Mouse (Mus musculus): ENCODE results near the gene Cdc14a. TPM values are rescaled to one million over a fixed set of nuclear protein-coding genes. Genes with fewer than 3 reads are reported as not detected.
A peak's percentile ranks its signal among the peaks of the same experiment; 100 is the strongest.

Cdc14a gene
- total and polyA plus RNA-seq, 3 experiments: 1.6 to 3.4 (median 2.8) TPM

GRCm38 (mm10) chr3:116251481-116252254, 172.2 kb downstream of the Cdc14a start:
- under 1% methylated on average over 84 of the region's 86 CpGs for WGBS
- DNase-seq: peak; percentile 48 to 52
- Histone ChIP-seq H3K27me3 (ENCODE audit: control insufficient read depth, insufficient read depth, low read length) (peaks cover 16% of the 10 kb centered on the region), H3K4me3 (peak overlapping the region; percentile 57), H3K4me1 (ENCODE audit: control insufficient read depth, insufficient read depth, low read length) (0 out of 2 replicates have a peak, but pooled peaks cover 3% of the 10 kb centered on the region), H3K27ac (no peak overlapping the region), H3K36me3 (ENCODE audit: control insufficient read depth, insufficient read depth, low read length) (no peaks in the 10 kb centered on the region), H3K9ac (ENCODE audit: low read depth, low read length) (peak overlapping the region; percentile 30; the same call in 1 of the 2 replicates), H3K79me2 (replicated peaks; ENCODE audit: control insufficient read depth, insufficient read depth, low read length) (no peaks in the 10 kb centered on the region)
- intact Hi-C loops (cut with DNase I): loop anchor here (5.0 kb wide), 1 partner anchor 169 kb away; no protein-coding TSS in a partner anchor
- TF ChIP-seq CTCF (IDR thresholded peaks at IDR 0.05) (no peak), POLR2A (IDR thresholded peaks at IDR 0.05; ENCODE audit: insufficient read depth, low read depth, low read length) (no peak), EP300 (IDR thresholded peaks at IDR 0.05; ENCODE audit: insufficient read depth, low read depth, low read length) (no peak)

- no peak for TF ChIP-seq EP300 (IDR thresholded peaks at IDR 0.05; ENCODE audit: insufficient read depth, low read depth, low read length)
- TF ChIP-seq POLR2A (IDR thresholded peaks at IDR 0.05; ENCODE audit: insufficient read depth, low read depth, low read length): no peak
- TF ChIP-seq CTCF (IDR thresholded peaks at IDR 0.05): no peak
- 94% methylated on average over 2 of the region's 2 CpGs for WGBS
- Histone ChIP-seq H3K4me3 (no peak overlapping the region), H3K27me3 (ENCODE audit: control insufficient read depth, insufficient read depth, low read length) (peaks cover 16% of the 10 kb centered on the region), H3K9ac (ENCODE audit: low read depth, low read length) (no peak overlapping the region), H3K79me2 (replicated peaks; ENCODE audit: control insufficient read depth, insufficient read depth, low read length) (no peaks in the 10 kb centered on the region), H3K36me3 (ENCODE audit: control insufficient read depth, insufficient read depth, low read length) (no peaks in the 10 kb centered on the region), H3K27ac (no peak overlapping the region), H3K4me1 (ENCODE audit: control insufficient read depth, insufficient read depth, low read length) (0 out of 2 replicates have a peak, but pooled peaks cover 3% of the 10 kb centered on the region)
- DNase-seq: no peak
- intact Hi-C loops (cut with DNase I): no loop called here
Observed at GRCm38 (mm10) chr3:116249026-116249425, 174.8 kb downstream of the Cdc14a start.

GRCm38 (mm10) chr3:116244476-116244875, 179.4 kb downstream of the Cdc14a start:
- intact Hi-C loops (cut with DNase I): no loop called here
- Histone ChIP-seq H3K27ac (no peak overlapping the region), H3K4me3 (no peak overlapping the region), H3K4me1 (ENCODE audit: control insufficient read depth, insufficient read depth, low read length) (no peaks in the 10 kb centered on the region), H3K36me3 (ENCODE audit: control insufficient read depth, insufficient read depth, low read length) (no peaks in the 10 kb centered on the region), H3K27me3 (ENCODE audit: control insufficient read depth, insufficient read depth, low read length) (no peaks in the 10 kb centered on the region), H3K79me2 (replicated peaks; ENCODE audit: control insufficient read depth, insufficient read depth, low read length) (no peaks in the 10 kb centered on the region), H3K9ac (ENCODE audit: low read depth, low read length) (no peak overlapping the region)
- TF ChIP-seq EP300 (IDR thresholded peaks at IDR 0.05; ENCODE audit: insufficient read depth, low read depth, low read length) (no peak), CTCF (IDR thresholded peaks at IDR 0.05) (no peak), POLR2A (IDR thresholded peaks at IDR 0.05; ENCODE audit: insufficient read depth, low read depth, low read length) (no peak)
- WGBS: 62% methylated on average over 6 of the region's 6 CpGs
- no peak for DNase-seq

DNA sequence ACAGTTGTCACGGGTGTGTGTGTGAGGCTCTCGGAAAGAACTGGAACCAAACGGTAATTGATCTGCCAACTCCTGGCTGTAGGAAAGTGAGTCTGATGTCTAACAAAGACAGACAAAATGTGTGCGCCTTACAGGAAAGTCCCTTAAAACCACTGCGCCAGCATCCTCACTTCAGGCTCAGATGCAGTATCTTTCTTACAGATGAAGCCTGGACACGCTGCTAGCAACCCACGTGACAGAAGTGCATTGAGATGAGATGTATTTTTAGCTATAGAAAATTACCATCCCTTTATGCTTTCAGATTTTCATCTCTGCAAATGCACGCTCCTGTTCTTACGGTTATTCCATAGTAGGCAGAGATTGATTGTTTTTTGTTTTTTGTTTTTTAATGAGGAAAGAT, 181.1 kb downstream of the Cdc14a start:
- TF ChIP-seq EP300 (IDR thresholded peaks at IDR 0.05; ENCODE audit: insufficient read depth, low read depth, low read length) (no peak), CTCF (IDR thresholded peaks at IDR 0.05) (no peak), POLR2A (IDR thresholded peaks at IDR 0.05; ENCODE audit: insufficient read depth, low read depth, low read length) (no peak)
- intact Hi-C loops (cut with DNase I): no loop called here
- no peaks in the 10 kb centered on the region for H3K36me3 ChIP-seq (ENCODE audit: control insufficient read depth, insufficient read depth, low read length)
- no peaks in the 10 kb centered on the region for H3K79me2 ChIP-seq (replicated peaks; ENCODE audit: control insufficient read depth, insufficient read depth, low read length)
- 74% methylated on average over 9 of the region's 9 CpGs for WGBS
- DNase-seq: no peak
- no peaks in the 10 kb centered on the region for H3K4me1 ChIP-seq (ENCODE audit: control insufficient read depth, insufficient read depth, low read length)
- H3K4me3 ChIP-seq: no peak overlapping the region
- H3K27me3 ChIP-seq (ENCODE audit: control insufficient read depth, insufficient read depth, low read length): no peaks in the 10 kb centered on the region
- no peak overlapping the region for H3K9ac ChIP-seq (ENCODE audit: low read depth, low read length)
- H3K27ac ChIP-seq: no peak overlapping the region

- TF ChIP-seq POLR2A (IDR thresholded peaks at IDR 0.05; ENCODE audit: insufficient read depth, low read depth, low read length) (no peak), CTCF (IDR thresholded peaks at IDR 0.05) (peak; percentile 26)
- intact Hi-C loops (cut with DNase I): no loop called here
- H3K27ac ChIP-seq: no peak overlapping the region
- H3K9ac ChIP-seq (ENCODE audit: low read depth, low read length): no peak overlapping the region
- no peak for DNase-seq
- H3K79me2 ChIP-seq (replicated peaks; ENCODE audit: control insufficient read depth, insufficient read depth, low read length): no peaks in the 10 kb centered on the region
- H3K36me3 ChIP-seq (ENCODE audit: control insufficient read depth, insufficient read depth, low read length): no peaks in the 10 kb centered on the region
- 91% methylated on average over 5 of the region's 5 CpGs for WGBS
- H3K4me1 ChIP-seq (ENCODE audit: control insufficient read depth, insufficient read depth, low read length): no peaks in the 10 kb centered on the region
- no peak overlapping the region for H3K4me3 ChIP-seq
- H3K27me3 ChIP-seq (ENCODE audit: control insufficient read depth, insufficient read depth, low read length): no peaks in the 10 kb centered on the region
Observed at GRCm38 (mm10) chr3:116237527-116237926, 186.3 kb downstream of the Cdc14a start.

- H3K4me1 ChIP-seq (ENCODE audit: control insufficient read depth, insufficient read depth, low read length): no peaks in the 10 kb centered on the region
- H3K4me3 ChIP-seq: no peak overlapping the region
- TF ChIP-seq EP300 (IDR thresholded peaks at IDR 0.05; ENCODE audit: insufficient read depth, low read depth, low read length): no peak
- TF ChIP-seq POLR2A (IDR thresholded peaks at IDR 0.05; ENCODE audit: insufficient read depth, low read depth, low read length): no peak
- no peak for TF ChIP-seq CTCF (IDR thresholded peaks at IDR 0.05)
- H3K27me3 ChIP-seq (ENCODE audit: control insufficient read depth, insufficient read depth, low read length): no peaks in the 10 kb centered on the region
- 77% methylated on average over 4 of the region's 4 CpGs for WGBS
- H3K9ac ChIP-seq (ENCODE audit: low read depth, low read length): no peak overlapping the region
- intact Hi-C loops (cut with DNase I): no loop called here
- no peaks in the 10 kb centered on the region for H3K79me2 ChIP-seq (replicated peaks; ENCODE audit: control insufficient read depth, insufficient read depth, low read length)
- no peak overlapping the region for H3K27ac ChIP-seq
- no peaks in the 10 kb centered on the region for H3K36me3 ChIP-seq (ENCODE audit: control insufficient read depth, insufficient read depth, low read length)
- DNase-seq: no peak
Observed at GRCm38 (mm10) chr3:116236856-116237255, 187.0 kb downstream of the Cdc14a start.

Measured in heart, adult 2 months (tissue).